Mouse (Mus musculus): ENCODE measurements around the gene Map3k9. TPM values are rescaled to one million over a fixed set of nuclear protein-coding genes. Genes with fewer than 3 reads are reported as not detected.

The Map3k9 gene
- 0.15 and 0.20 TPM in 2 replicates for polyA plus RNA-seq (2015; fragmentation: Nextera tagmentation; extraction: Ambion mirVana)

DNA sequence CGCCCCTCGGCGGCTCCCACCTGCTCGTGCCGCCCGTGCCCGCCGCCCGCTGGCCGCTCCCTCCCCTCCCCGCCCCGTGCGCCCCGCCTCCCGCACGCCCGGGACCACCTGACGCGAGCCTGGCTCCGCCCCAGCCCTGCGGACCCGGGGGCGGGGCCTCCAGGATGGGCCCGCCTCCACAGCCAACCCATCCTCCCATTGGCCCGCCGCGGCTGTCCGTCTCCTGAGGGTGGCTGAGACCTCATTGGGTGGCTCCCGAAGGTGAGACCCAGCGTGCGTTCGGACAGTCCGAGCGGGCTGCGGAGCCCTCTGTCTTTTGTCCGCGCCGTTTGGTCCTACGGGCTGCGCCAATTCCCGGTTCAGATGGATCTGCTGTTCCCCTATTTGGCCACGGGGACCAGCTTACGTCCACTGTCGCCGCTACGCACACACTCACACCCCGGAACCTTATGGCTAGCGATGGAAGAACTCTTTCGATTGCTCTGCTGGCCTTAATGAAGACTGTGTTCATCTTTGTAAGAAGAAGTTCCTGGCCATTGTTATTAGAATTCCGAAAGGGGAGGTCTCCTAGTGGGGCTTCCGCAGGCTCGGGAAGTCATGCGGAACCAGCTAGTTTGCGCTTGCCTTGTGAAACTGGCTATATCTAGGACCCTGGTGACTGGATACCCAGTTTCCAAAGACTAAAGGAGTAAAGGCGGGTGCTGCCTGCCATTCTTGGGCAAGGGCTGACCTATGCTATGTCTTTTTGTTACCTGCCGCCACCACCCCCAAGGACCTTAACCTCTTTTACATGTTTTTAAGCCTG is at the start of gene Map3k9:
TSS of gene Map3k9 (minus strand) at position 71 of the 805 bp plus-strand sequence.
- H3K36me3 ChIP-seq = no peaks in the 10 kb centered on the region
- ATAC-seq (ENCODE audit: extremely low read depth, insufficient number of reproducible peaks, low FRiP score, low TSS enrichment) = peak; percentile 94
- H3K4me2 ChIP-seq = peak within 1 kb of the TSS; percentile 99
- no peaks in the 10 kb centered on the region for H3K9me3 ChIP-seq
- 1% methylated on average over 42 of the region's 56 CpGs for WGBS
- H3K4me1 ChIP-seq = peaks cover 14% of the 10 kb centered on the region
- H3K9ac ChIP-seq = peak within 1 kb of the TSS; percentile 76
- H3K27ac ChIP-seq (replicated peaks) = no peak within 1 kb of the TSS
- peaks cover 86% of the 10 kb centered on the region for H3K27me3 ChIP-seq (replicated peaks)
- H3K4me3 ChIP-seq = peak within 1 kb of the TSS; percentile 76

DNA sequence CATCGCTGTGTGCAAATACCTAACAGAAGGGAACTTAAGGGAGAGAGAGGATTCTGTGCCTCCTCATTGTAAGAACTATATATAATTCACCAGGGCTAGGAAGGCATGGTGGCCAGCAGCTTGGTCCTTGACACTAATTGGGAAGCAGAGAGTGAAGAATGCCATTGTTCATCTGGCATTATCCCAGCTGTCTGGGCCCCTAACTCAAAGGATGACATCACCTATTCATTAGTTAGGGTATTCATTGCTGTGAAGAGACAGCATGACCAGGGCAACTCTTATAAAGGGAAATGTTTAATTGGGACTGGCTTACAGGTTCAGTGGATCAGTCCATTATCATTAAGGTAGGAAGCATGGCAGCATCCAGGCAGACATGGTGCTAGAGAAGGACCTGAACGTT is 47.4 kb upstream of the Map3k9 start:
- Histone ChIP-seq H3K4me1 (0 out of 2 replicates have a peak, but pooled peaks cover 4% of the 10 kb centered on the region), H3K9me3 (no peaks in the 10 kb centered on the region), H3K36me3 (no peaks in the 10 kb centered on the region), H3K9ac (no peak overlapping the region), H3K4me2 (no peak overlapping the region), H3K27me3 (replicated peaks) (no peaks in the 10 kb centered on the region), H3K4me3 (no peak overlapping the region), H3K27ac (replicated peaks) (no peak overlapping the region)
- WGBS = 75% methylated on average over 2 of the region's 2 CpGs
- no peak for ATAC-seq (ENCODE audit: extremely low read depth, insufficient number of reproducible peaks, low FRiP score, low TSS enrichment)

DNA sequence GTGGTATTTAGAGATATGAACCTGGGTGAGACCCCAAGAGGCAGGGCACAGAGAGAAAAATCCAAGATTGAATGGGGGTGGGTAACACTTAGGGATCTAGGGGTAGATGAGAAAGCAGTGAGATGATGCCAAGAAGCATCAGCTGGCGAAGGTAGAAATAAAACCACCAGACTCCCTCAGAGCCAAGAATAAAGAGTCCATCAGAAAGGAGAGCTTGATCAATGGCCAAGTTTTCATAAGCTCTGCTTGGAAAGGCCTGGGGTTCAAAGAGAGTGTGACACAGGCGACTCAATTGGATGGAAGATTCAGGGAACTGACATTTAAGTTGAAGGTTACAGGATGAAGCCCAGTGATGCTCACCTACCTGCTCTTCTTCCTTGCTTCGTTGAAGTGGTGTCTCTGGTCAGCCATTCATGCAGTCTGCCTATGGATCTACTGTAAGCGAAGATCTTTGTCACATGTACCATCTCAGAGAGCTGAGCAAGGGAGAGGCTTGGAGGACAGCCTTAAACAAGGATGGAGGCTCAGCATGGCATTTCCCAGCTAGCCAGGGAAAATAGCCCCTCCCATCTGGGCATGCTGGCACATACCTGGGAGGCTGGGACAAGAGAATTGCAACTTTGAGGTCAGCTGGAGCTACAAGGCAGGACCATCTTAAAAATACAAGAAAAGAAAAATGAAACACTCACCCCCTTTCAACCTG is 42.0 kb upstream of the Map3k9 start:
- H3K36me3 ChIP-seq = no peaks in the 10 kb centered on the region
- 72% methylated on average over 4 of the region's 4 CpGs for WGBS
- no peak overlapping the region for H3K27ac ChIP-seq (replicated peaks)
- ATAC-seq (ENCODE audit: extremely low read depth, insufficient number of reproducible peaks, low FRiP score, low TSS enrichment) = no peak
- H3K4me3 ChIP-seq = no peak overlapping the region
- peaks cover 8% of the 10 kb centered on the region; the same call in 1 of the 2 replicates for H3K4me1 ChIP-seq
- no peak overlapping the region for H3K9ac ChIP-seq
- no peaks in the 10 kb centered on the region for H3K9me3 ChIP-seq
- H3K27me3 ChIP-seq (replicated peaks) = no peaks in the 10 kb centered on the region
- no peak overlapping the region for H3K4me2 ChIP-seq

DNA sequence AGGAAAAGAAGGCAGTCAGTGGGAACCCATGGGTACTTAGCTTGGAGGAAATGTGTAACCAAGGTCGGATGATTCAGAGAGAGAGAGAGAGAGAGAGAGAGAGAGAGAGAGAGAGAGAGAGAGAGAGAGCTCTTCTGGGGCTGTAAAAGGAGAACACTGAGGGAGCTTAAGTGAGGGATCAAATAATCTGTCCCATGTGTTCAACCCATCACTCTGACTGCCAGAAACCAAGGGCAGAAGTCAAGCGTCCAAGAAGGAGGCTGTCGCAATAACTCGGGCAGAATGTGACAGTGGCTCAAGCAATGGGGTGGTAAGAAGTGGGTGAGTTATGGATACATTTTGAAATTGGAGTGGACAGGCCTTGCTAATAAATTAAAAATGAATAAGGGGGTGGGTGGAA is 41.2 kb upstream of the Map3k9 start:
- no peaks in the 10 kb centered on the region for H3K27me3 ChIP-seq (replicated peaks)

DNA sequence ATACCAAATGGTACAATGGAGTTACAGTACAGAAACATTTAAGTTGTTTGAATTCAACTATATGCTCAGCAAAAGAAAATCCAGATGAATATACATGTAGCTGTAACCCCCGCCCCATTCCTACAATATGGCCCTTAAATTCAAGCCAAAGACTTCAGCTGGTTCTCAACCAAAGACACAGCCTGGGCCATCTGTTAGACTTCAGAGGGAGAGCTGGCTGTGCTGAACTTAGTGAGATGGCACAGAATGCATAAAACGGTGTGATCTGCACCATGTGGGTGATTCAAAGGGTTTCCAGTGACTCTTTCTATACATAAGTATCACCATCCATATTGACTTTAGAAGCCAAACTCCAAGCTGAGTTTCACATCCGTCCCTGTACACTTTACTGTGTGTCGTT is 39.7 kb upstream of the Map3k9 start:
- H3K27ac ChIP-seq (replicated peaks) = no peak overlapping the region
- H3K4me3 ChIP-seq = no peak overlapping the region
- H3K4me1 ChIP-seq = peaks cover 18% of the 10 kb centered on the region
- H3K9me3 ChIP-seq = no peaks in the 10 kb centered on the region
- H3K27me3 ChIP-seq (replicated peaks) = no peaks in the 10 kb centered on the region
- no peaks in the 10 kb centered on the region for H3K36me3 ChIP-seq
- no peak for ATAC-seq (ENCODE audit: extremely low read depth, insufficient number of reproducible peaks, low FRiP score, low TSS enrichment)
- no peak overlapping the region for H3K9ac ChIP-seq
- 82% methylated on average over 4 of the region's 4 CpGs for WGBS
- no peak overlapping the region for H3K4me2 ChIP-seq

More for the DNA sequence above, 41.2 kb upstream of the Map3k9 start:
- Histone ChIP-seq H3K9me3 (no peaks in the 10 kb centered on the region), H3K4me3 (no peak overlapping the region), H3K9ac (no peak overlapping the region), H3K27ac (replicated peaks) (no peak overlapping the region), H3K36me3 (no peaks in the 10 kb centered on the region), H3K4me1 (peaks cover 9% of the 10 kb centered on the region), H3K4me2 (no peak overlapping the region)
- no peak for ATAC-seq (ENCODE audit: extremely low read depth, insufficient number of reproducible peaks, low FRiP score, low TSS enrichment)
- 78% methylated on average over 4 of the region's 4 CpGs for WGBS

DNA sequence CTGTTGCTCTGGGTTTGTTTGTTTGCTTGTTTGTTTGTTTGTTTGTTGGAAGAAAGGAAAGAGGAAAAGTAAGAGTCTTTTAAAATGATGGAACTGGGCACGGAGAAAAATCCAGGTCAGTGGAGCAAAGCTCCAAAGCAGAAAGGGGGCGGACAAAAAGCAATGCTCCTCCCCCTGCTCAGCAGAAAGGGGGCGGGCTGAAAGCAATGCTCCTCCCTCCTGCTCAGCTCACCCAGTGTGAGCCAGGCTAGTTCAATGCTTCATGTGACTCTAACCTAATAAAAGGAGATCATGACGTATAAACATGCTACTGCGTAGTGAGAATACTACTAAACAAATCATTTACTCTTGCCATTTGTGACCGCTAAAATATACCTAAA is 36.1 kb upstream of the Map3k9 start:
- no peaks in the 10 kb centered on the region for H3K27me3 ChIP-seq (replicated peaks)
- H3K36me3 ChIP-seq = no peaks in the 10 kb centered on the region
- WGBS = 45% methylated on average over 6 of the region's 6 CpGs
- peak overlapping the region; percentile 51 for H3K4me2 ChIP-seq
- no peak for ATAC-seq (ENCODE audit: extremely low read depth, insufficient number of reproducible peaks, low FRiP score, low TSS enrichment)
- H3K4me3 ChIP-seq = no peak overlapping the region
- no peaks in the 10 kb centered on the region for H3K9me3 ChIP-seq
- H3K27ac ChIP-seq (replicated peaks) = peak overlapping the region; percentile 76
- no peak overlapping the region for H3K9ac ChIP-seq
- H3K4me1 ChIP-seq = peaks cover 18% of the 10 kb centered on the region

DNA sequence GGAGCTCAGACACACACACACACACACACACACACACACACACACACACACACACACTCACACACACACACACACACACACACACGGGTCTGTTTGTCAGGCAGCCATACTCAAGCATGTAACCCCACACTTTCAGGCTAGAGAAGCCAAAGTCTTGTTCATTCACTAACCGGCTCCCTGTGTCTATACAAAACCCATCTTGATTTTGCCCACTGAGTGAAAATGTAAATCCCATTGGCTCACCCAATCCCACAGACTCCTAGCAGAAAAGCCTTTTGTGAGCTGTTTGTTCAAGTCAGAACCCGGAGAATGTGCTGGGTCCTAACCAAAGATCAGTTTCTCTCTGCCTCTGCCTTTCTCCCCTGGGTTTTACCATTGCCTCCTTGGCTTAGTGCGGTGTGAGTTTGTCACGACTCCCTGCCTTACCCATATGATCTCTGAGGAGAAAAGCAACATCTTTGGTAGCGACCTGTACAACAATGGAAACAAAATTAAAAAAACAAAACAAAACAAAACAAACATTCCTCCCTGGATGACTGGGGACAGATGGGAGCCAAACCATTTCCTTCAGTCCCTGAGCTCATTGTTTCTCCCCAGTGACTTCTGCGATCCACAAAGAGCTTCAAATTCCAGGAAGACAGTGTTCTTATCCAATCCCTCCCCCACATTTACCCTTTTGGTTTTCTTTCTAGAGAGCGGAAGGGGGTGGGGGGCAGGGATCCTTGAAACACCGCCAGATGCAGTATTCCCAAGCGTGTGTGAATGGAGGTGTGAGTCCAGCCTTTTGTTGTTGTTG is 35.6 kb upstream of the Map3k9 start:
- ATAC-seq (ENCODE audit: extremely low read depth, insufficient number of reproducible peaks, low FRiP score, low TSS enrichment) = no peak
- H3K36me3 ChIP-seq = no peaks in the 10 kb centered on the region
- H3K27ac ChIP-seq (replicated peaks) = peak overlapping the region; percentile 76
- peaks cover 18% of the 10 kb centered on the region for H3K4me1 ChIP-seq
- H3K9ac ChIP-seq = peak overlapping the region; percentile 2; the same call in 1 of the 2 replicates
- peak overlapping the region; percentile 51 for H3K4me2 ChIP-seq
- H3K27me3 ChIP-seq (replicated peaks) = no peaks in the 10 kb centered on the region
- WGBS = 20% methylated on average over 10 of the region's 10 CpGs
- H3K4me3 ChIP-seq = no peak overlapping the region
- no peaks in the 10 kb centered on the region for H3K9me3 ChIP-seq

DNA sequence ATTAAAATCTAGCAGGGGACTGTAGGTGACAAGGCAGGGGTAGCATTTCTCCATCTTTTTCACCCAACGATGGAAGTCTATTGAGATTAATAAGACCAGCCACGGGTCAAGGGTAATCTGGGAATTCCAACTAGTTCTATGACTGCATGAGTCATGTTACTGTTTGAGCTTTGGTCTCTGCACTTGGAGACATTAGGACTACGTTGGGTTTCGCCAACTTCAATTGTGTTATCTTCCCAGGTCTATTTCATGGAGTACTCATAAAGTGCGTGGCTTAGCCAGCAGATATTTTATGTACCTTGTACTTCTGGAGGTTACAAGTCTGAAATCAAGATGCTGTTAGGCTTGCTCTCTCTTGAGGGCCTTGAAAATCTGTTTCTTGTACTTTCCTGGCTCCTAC is 33.8 kb upstream of the Map3k9 start:
- no peak for ATAC-seq (ENCODE audit: extremely low read depth, insufficient number of reproducible peaks, low FRiP score, low TSS enrichment)
- 81% methylated on average over 5 of the region's 5 CpGs for WGBS
- Histone ChIP-seq H3K4me2 (no peak overlapping the region), H3K36me3 (no peaks in the 10 kb centered on the region), H3K9me3 (no peaks in the 10 kb centered on the region), H3K4me3 (no peak overlapping the region), H3K27me3 (replicated peaks) (no peaks in the 10 kb centered on the region), H3K4me1 (peaks cover 18% of the 10 kb centered on the region), H3K9ac (no peak overlapping the region), H3K27ac (replicated peaks) (no peak overlapping the region)

DNA sequence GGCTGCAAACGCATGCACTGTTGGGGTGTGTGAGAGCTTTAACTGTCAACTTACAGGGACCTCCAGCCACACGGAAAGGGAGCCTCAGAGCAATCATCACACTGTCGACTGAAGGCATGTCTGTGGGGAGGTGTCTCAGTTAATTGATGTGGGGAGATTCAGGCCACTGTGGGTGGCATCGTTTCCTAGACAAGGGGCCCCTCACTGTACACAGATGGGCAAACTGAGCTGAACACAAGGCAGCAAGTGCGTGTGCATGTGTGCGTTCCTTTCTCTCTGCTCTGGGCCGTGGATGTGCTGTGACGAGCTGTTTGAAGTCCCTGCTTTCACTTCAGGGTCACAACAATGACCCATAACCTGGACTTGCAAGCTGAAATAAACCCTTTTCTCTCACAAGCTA is 29.4 kb upstream of the Map3k9 start:
- no peak for ATAC-seq (ENCODE audit: extremely low read depth, insufficient number of reproducible peaks, low FRiP score, low TSS enrichment)
- no peaks in the 10 kb centered on the region for H3K9me3 ChIP-seq
- H3K4me2 ChIP-seq = no peak overlapping the region
- no peak overlapping the region for H3K9ac ChIP-seq
- no peaks in the 10 kb centered on the region for H3K27me3 ChIP-seq (replicated peaks)
- WGBS = 40% methylated on average over 8 of the region's 8 CpGs
- H3K4me3 ChIP-seq = no peak overlapping the region
- H3K36me3 ChIP-seq = no peaks in the 10 kb centered on the region
- H3K27ac ChIP-seq (replicated peaks) = no peak overlapping the region
- peaks cover 31% of the 10 kb centered on the region for H3K4me1 ChIP-seq

DNA sequence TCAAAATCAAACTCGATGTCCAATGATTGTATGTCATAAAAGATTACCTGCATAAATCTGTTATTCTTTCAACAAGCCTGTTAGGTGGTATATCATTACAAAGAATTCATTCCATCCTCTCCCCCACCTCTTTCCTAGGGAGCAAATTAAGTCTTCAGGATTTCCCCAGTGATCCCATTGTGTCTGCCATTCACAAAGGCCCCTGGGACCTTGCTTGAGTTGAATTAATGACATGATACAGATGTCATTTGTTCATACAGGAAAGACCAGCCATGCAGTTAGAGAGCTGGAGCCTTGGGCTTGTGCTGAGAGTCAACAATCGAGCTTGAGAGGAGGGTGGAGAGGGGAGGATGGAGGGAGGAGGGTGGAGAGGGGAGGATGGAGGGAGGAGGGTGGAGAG is 27.6 kb upstream of the Map3k9 start:
- Histone ChIP-seq H3K27me3 (replicated peaks) (no peaks in the 10 kb centered on the region), H3K4me1 (peaks cover 38% of the 10 kb centered on the region), H3K36me3 (no peaks in the 10 kb centered on the region), H3K9me3 (no peaks in the 10 kb centered on the region), H3K27ac (replicated peaks) (no peak overlapping the region), H3K9ac (no peak overlapping the region), H3K4me2 (no peak overlapping the region), H3K4me3 (no peak overlapping the region)
- WGBS = 59% methylated on average over 2 of the region's 2 CpGs
- no peak for ATAC-seq (ENCODE audit: extremely low read depth, insufficient number of reproducible peaks, low FRiP score, low TSS enrichment)

DNA sequence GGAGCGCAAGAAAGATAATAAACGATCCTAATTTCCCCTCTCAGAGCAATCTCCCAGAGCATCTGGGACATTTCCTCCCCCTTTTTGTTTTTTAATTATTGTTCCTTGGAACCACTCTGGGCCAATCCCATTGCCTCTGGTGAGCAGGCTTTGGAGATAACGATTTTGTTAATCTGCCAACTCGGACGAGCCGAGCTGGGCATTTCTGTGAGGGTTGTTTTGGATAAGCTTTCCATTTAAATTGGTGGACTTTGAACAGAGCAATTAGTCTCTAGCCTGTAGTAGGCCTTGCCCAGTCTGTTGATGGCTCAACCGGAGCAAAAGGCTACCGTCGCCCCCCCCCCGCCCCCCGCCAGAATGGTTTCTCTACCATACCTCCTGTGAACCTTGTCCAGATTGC is 27.0 kb upstream of the Map3k9 start:
- H3K36me3 ChIP-seq = no peaks in the 10 kb centered on the region
- H3K9ac ChIP-seq = no peak overlapping the region
- H3K4me3 ChIP-seq = peak overlapping the region; percentile 51; the same call in 1 of the 2 replicates
- H3K27me3 ChIP-seq (replicated peaks) = no peaks in the 10 kb centered on the region
- H3K4me2 ChIP-seq = peak overlapping the region; percentile 74
- no peak overlapping the region for H3K27ac ChIP-seq (replicated peaks)
- WGBS = 18% methylated on average over 11 of the region's 11 CpGs
- ATAC-seq (ENCODE audit: extremely low read depth, insufficient number of reproducible peaks, low FRiP score, low TSS enrichment) = no peak
- no peaks in the 10 kb centered on the region for H3K9me3 ChIP-seq
- peaks cover 39% of the 10 kb centered on the region for H3K4me1 ChIP-seq

Data from heart, embryonic 13.5 days (tissue).